Mouse (Mus musculus): ENCODE measurements around the gene Fermt2.

DNA sequence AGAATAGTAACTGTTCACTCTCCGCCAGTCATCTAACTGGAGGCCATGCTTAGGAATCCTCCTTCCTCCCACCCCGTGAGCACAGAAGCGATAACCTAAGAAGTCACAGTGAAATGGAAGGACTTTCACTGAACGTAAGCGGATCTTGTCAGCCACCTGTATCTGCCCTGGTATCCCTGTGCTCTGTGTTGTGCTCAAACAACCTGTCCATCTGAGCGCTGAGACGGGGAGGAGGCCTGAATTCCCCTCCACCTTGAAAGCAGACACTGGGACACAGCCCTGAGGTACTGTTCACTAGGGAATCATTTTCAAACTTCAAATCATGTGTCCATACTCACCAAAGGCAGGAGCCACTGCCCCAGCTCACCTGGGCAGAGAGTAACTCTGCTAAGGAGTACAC, 52.9 kb downstream of the Fermt2 start:
- TF ChIP-seq CTCF (IDR thresholded peaks at IDR 0.05; ENCODE audit: extremely low read depth, insufficient read length, insufficient replicate concordance, low read depth, low read length) (no peak), POLR2A (IDR thresholded peaks at IDR 0.05; ENCODE audit: low read depth, low read length) (no peak)

All from small intestine, adult 2 months (tissue).